Mouse (Mus musculus) testis, adult 2 months (tissue): ENCODE measurements around the gene Bcl7a. TPM values are rescaled to one million over a fixed set of nuclear protein-coding genes. Genes with fewer than 3 reads are reported as not detected.
A peak's percentile ranks its signal among the peaks of the same experiment; 100 is the strongest.

Experiments used
- H3K27ac ChIP-seq: fragments of 200-500 bp; 2 replicates; pipeline ENCODE4 v1.5.1; 2012; ENCODE audit warnings: low read depth, low read length; ENCODE audit not compliant: control insufficient read depth, insufficient read depth
- H3K27me3 ChIP-seq: fragments of 200-500 bp; 2 replicates; pipeline ENCODE4 v1.6.1; 2012; ENCODE audit warnings: mild to moderate bottlenecking, low read length, moderate library complexity; ENCODE audit not compliant: control insufficient read depth, insufficient read depth
- H3K36me3 ChIP-seq: fragments of 200-500 bp; 2 replicates; pipeline ENCODE4 v1.6.1; 2012; ENCODE audit warnings: mild to moderate bottlenecking, low read length; ENCODE audit not compliant: control insufficient read depth, insufficient read depth
- H3K4me1 ChIP-seq: fragments of 200-500 bp; 2 replicates; pipeline ENCODE4 v1.6.1; 2012; ENCODE audit warnings: low read length; ENCODE audit not compliant: control insufficient read depth, insufficient read depth
- H3K4me3 ChIP-seq: fragments of 200-500 bp; 2 replicates; pipeline ENCODE4 v1.5.1; 2012; ENCODE audit warnings: low read depth, mild to moderate bottlenecking, low read length, moderate library complexity, mixed read lengths; ENCODE audit not compliant: control insufficient read depth
- CTCF ChIP-seq: fragments of 200-500 bp; IDR thresholded peaks from 2 replicates; pipeline ENCODE4 v1.5.1; 2012; ENCODE audit warnings: low read depth, mild to moderate bottlenecking, inconsistent platforms, low read length, moderate library complexity; ENCODE audit not compliant: control insufficient read depth, insufficient read depth, insufficient replicate concordance
- POLR2A ChIP-seq: fragments of 200-500 bp; IDR thresholded peaks from 2 replicates; pipeline ENCODE4 v1.6.1; 2012; ENCODE audit warnings: low read depth, mild to moderate bottlenecking, inconsistent platforms, low read length, moderate library complexity; ENCODE audit not compliant: control insufficient read depth
- polyA plus RNA-seq: library from polyadenylated mRNA; depleted of rRNA; stranded (reverse); fragments of >200 nt; gene quantifications from 2 replicates; pipeline ENCODE4 v1.2.3, GENCODE M21; 2012

Bcl7a gene
- polyA plus RNA-seq, 1 experiment: 0.73 TPM

- Histone ChIP-seq H3K4me3 (no peak overlapping the region), H3K27me3 (no peaks in the 10 kb centered on the region), H3K27ac (no peak overlapping the region), H3K36me3 (no peaks in the 10 kb centered on the region), H3K4me1 (peaks cover 5% of the 10 kb centered on the region)
- TF ChIP-seq CTCF (no peak), POLR2A (no peak)
These were observed 31.6 kb downstream of the Bcl7a start for GRCm38 (mm10) chr5:123375262-123375661.

DNA sequence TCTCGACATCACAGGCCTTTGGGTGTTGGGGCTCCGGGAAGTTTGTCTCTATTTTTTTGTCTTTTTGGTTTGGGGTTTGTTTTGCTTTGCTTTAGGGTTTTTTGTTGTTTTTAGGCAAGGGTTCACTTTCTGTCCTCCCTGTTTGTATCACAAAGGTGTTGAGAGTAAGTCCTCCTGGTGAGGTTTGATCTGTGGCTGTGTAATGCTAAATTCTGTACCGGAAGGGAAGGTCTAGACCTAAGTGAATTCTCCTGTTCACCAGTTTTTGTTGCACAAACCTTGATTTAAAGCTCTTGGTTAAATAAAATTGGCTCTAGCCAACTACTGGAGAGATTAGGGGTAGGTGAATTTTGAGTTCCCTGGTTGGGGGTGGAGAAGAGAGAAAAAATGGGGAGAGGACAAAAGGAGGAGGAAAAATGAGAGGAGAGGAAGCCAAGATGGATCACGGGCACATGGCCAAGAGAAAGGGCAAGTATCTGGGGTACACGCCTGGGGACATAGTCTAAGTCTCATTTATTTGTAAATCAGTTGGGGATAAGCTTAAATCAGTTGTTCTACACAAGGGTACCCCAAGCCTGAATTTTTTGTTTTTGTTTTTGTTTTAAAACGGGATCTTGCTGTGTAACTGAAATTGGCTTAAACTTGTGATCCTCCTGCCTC lies 32.3 kb downstream of the Bcl7a start:
- Histone ChIP-seq H3K27ac (no peak overlapping the region), H3K4me1 (peaks cover 5% of the 10 kb centered on the region), H3K27me3 (no peaks in the 10 kb centered on the region), H3K4me3 (no peak overlapping the region), H3K36me3 (no peaks in the 10 kb centered on the region)
- TF ChIP-seq POLR2A (no peak), CTCF (no peak)

GRCm38 (mm10) chr5:123376569-123376968 lies 32.9 kb downstream of the Bcl7a start:
- H3K4me1 ChIP-seq: peaks cover 5% of the 10 kb centered on the region
- H3K36me3 ChIP-seq: no peaks in the 10 kb centered on the region
- no peak overlapping the region for H3K4me3 ChIP-seq
- no peaks in the 10 kb centered on the region for H3K27me3 ChIP-seq
- TF ChIP-seq POLR2A (no peak), CTCF (no peak)
- no peak overlapping the region for H3K27ac ChIP-seq

GRCm38 (mm10) chr5:123377120-123377955 lies 33.7 kb downstream of the Bcl7a start:
- no peak overlapping the region for H3K27ac ChIP-seq
- no peaks in the 10 kb centered on the region for H3K36me3 ChIP-seq

GRCm38 (mm10) chr5:123378712-123379111 lies 35.1 kb downstream of the Bcl7a start:
- peaks cover 9% of the 10 kb centered on the region for H3K4me1 ChIP-seq
- H3K27me3 ChIP-seq: no peaks in the 10 kb centered on the region
- no peak overlapping the region for H3K4me3 ChIP-seq
- no peaks in the 10 kb centered on the region for H3K36me3 ChIP-seq
- TF ChIP-seq CTCF (no peak), POLR2A (no peak)
- H3K27ac ChIP-seq: no peak overlapping the region

More at GRCm38 (mm10) chr5:123377120-123377955, 33.7 kb downstream of the Bcl7a start:
- Histone ChIP-seq H3K4me1 (peaks cover 5% of the 10 kb centered on the region), H3K27me3 (no peaks in the 10 kb centered on the region), H3K4me3 (no peak overlapping the region)
- TF ChIP-seq POLR2A (no peak), CTCF (peak; percentile 72; the same call in 1 of the 2 replicates)

DNA sequence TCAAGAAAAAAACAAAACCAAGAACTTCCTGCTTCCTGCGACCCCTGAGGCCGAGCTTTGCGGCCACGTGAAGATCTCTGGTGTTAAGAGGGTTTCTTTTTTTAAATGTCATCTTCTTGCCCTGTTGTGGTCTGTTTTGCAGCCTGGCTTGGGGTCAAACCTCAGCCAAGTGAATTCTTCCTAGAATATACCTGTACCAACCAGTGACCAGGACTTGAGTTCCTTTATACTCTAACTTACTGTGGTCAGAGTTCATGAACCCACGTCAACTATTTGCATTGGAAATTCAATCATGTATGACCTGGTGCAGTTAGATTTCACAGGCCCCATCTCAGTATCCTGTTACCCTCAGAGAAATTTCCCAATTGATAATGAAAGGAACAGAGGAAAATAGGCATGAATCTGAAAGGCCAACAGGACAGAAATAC lies 35.9 kb downstream of the Bcl7a start:
- H3K27ac ChIP-seq: no peak overlapping the region
- H3K4me3 ChIP-seq: no peak overlapping the region
- H3K27me3 ChIP-seq: no peaks in the 10 kb centered on the region
- peaks cover 9% of the 10 kb centered on the region for H3K4me1 ChIP-seq
- H3K36me3 ChIP-seq: no peaks in the 10 kb centered on the region
- no peak for TF ChIP-seq CTCF
- TF ChIP-seq POLR2A: no peak

DNA sequence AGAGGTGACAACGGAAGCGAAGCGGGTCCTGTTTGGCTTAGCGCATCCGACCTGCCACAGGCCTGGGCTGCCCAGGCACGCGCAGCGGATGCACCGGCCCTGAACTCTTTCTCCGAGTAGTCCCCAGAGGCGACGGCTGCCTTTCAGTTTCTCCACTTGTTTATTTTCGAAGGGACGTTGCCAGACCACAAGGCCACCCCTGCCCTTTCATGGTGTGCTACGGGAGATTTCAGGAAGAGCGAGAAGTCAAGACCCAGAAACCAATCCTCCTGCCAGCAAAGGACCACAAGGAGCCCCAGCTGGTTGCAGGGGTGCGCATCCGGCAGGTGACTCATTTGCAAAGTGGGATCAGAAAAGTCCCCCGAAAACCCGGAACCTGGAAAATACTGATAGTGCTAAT lies 38.3 kb downstream of the Bcl7a start:
- H3K27me3 ChIP-seq: no peaks in the 10 kb centered on the region
- H3K27ac ChIP-seq: no peak overlapping the region
- peaks cover 9% of the 10 kb centered on the region for H3K4me1 ChIP-seq
- H3K4me3 ChIP-seq: peak overlapping the region; percentile 15
- no peak for TF ChIP-seq POLR2A
- TF ChIP-seq CTCF: no peak
- H3K36me3 ChIP-seq: no peaks in the 10 kb centered on the region
